Mouse (Mus musculus) lung, embryonic 16.5 days (tissue): ENCODE results near the gene Megf11. TPM values are rescaled to one million over a fixed set of nuclear protein-coding genes. Genes with fewer than 3 reads are reported as not detected.
"Not testable (repeated sequence)": the region's sequence is repeated elsewhere in the genome, so short reads cannot be mapped to it uniquely, and the experiment has no call there.

ENCODE experiments used
- ATAC-seq: fragments of 200-750 bp; cut with Nextera tagmentation; 2 replicates; pipeline ENCODE4 v1.8.0; 2017; ENCODE audit warnings: low read depth, mild to moderate bottlenecking, moderate library complexity
- H3K27ac ChIP-seq: fragments of 300-500 bp; sonication (generic); 2 replicates; pipeline ENCODE4 v1.5.1; 2014; ENCODE audit warnings: mild to moderate bottlenecking, control low read depth, low read length
- H3K27me3 ChIP-seq: fragments of 300-500 bp; sonication (generic); 2 replicates; pipeline ENCODE4 v1.6.1; 2014; ENCODE audit warnings: low read depth, low read length, mixed read lengths; ENCODE audit not compliant: control insufficient read depth, insufficient read depth
- H3K36me3 ChIP-seq: fragments of 300-500 bp; sonication (generic); 2 replicates; pipeline ENCODE4 v1.6.1; 2014; ENCODE audit warnings: low read length; ENCODE audit not compliant: control insufficient read depth, insufficient read depth
- H3K4me1 ChIP-seq: fragments of 300-500 bp; sonication (generic); replicated peaks from 2 replicates; pipeline ENCODE4 v1.6.1; 2014; ENCODE audit warnings: low read length, mixed read lengths; ENCODE audit not compliant: control insufficient read depth, insufficient read depth
- H3K4me2 ChIP-seq: fragments of 300-500 bp; sonication (generic); 2 replicates; pipeline ENCODE4 v1.6.1; 2014; ENCODE audit warnings: low read depth, low read length, control low read depth
- H3K4me3 ChIP-seq: fragments of 300-500 bp; sonication (generic); 2 replicates; pipeline ENCODE4 v1.5.1; 2014; ENCODE audit warnings: mild to moderate bottlenecking, low read length, control low read depth
- H3K9ac ChIP-seq: fragments of 300-500 bp; sonication (generic); 2 replicates; pipeline ENCODE4 v1.6.1; 2014; ENCODE audit warnings: low read length, control low read depth
- H3K9me3 ChIP-seq: fragments of 300-500 bp; sonication (generic); 2 replicates; pipeline ENCODE4 v1.6.1; 2016; ENCODE audit warnings: low read length; ENCODE audit not compliant: control insufficient read depth
- WGBS: fragments of 180-500 bp; shearing (Covaris S2); extraction: QIAGEN DNeasy Blood & Tissue Kit; methylation state at CpG from one replicate; pipeline ENCODE4 v1.1.7; 2014; 5-methylcytosine and 5-hydroxymethylcytosine counted together
- polyA plus RNA-seq: library from polyadenylated mRNA; unstranded; fragments of >200 nt; fragmentation: Nextera tagmentation; extraction: Ambion mirVana; gene quantifications from 2 replicates; pipeline ENCODE4 v1.2.1, GENCODE M21; 2015

The Megf11 gene
- polyA plus RNA-seq, 1 experiment from 2014 or later = 1.2 TPM

DNA sequence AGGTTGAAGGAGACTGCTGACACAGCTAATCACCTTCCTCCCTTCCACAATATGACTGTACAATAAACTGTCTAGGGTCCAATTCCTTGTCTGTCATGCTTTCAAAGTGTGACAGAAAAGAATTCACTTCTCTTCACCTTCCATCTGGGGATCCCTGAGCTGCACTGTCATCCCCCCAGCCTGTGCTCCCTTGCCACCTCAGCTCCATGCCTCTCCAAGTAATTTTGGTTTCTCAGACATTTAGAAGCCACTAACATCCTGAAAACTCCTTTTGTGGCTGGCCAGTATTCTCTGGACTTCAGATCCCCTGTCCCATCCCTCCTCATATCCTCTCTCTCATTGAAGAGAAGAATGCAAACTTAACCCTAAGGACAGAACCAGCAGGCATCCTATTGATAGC, 317.0 kb downstream of the Megf11 start:
- Histone ChIP-seq H3K36me3 (no peaks in the 10 kb centered on the region), H3K4me1 (no peaks in the 10 kb centered on the region), H3K9ac (no peak overlapping the region), H3K27ac (no peak overlapping the region), H3K4me2 (no peak overlapping the region), H3K9me3 (no peaks in the 10 kb centered on the region), H3K27me3 (no peaks in the 10 kb centered on the region), H3K4me3 (no peak overlapping the region)
- ATAC-seq = no peak

GRCm38 (mm10) chr9:64702937-64703336, 317.5 kb downstream of the Megf11 start:
- no peak overlapping the region for H3K27ac ChIP-seq
- no peaks in the 10 kb centered on the region for H3K4me1 ChIP-seq

DNA sequence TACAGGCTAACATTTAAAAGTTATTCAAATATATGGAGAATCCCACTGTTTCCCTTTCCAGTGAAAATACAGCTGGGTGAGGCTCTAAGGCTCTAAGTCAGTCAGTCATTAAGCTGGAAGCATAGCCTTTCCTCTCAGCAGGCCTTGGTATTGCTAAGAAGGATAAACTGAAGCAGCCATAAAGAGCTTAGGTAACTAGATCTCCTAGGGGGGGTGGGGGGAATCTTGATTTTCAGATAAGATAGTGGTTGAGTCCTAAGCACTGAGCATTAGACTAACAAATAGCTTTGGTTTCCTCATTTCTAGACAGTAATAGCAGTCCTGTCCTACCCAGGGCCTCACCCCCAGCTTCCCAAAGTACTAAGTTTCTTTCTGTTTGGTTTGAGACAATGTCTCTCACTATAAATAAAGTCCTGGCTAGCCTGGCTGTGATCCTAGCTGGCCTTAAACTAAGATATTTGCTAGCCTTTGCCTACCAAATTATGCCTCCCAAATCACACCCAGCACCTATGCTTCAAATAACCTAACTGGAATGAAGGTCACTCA, 318.1 kb downstream of the Megf11 start:
- Histone ChIP-seq H3K9ac (no peak overlapping the region), H3K4me2 (no peak overlapping the region), H3K27ac (no peak overlapping the region), H3K4me1 (no peaks in the 10 kb centered on the region), H3K36me3 (no peaks in the 10 kb centered on the region), H3K4me3 (no peak overlapping the region), H3K27me3 (no peaks in the 10 kb centered on the region), H3K9me3 (no peaks in the 10 kb centered on the region)
- no peak for ATAC-seq

More at GRCm38 (mm10) chr9:64702937-64703336, 317.5 kb downstream of the Megf11 start:
- Histone ChIP-seq H3K9me3 (no peaks in the 10 kb centered on the region), H3K27me3 (no peaks in the 10 kb centered on the region), H3K4me2 (no peak overlapping the region), H3K9ac (no peak overlapping the region), H3K36me3 (no peaks in the 10 kb centered on the region), H3K4me3 (no peak overlapping the region)
- WGBS = 37% methylated on average over 2 of the region's 2 CpGs
- ATAC-seq = peak; percentile 49; the same call in 1 of the 2 replicates

- H3K27me3 ChIP-seq = no peaks in the 10 kb centered on the region
- H3K27ac ChIP-seq = no peak overlapping the region
- no peaks in the 10 kb centered on the region for H3K36me3 ChIP-seq
- no peak overlapping the region for H3K4me2 ChIP-seq
- no peaks in the 10 kb centered on the region for H3K4me1 ChIP-seq
- H3K9ac ChIP-seq = no peak overlapping the region
- no peak for ATAC-seq
- 64% methylated on average over 5 of the region's 5 CpGs for WGBS
- no peak overlapping the region for H3K4me3 ChIP-seq
- H3K9me3 ChIP-seq = no peaks in the 10 kb centered on the region
Observed at GRCm38 (mm10) chr9:64704073-64704840, 318.8 kb downstream of the Megf11 start.

- H3K4me2 ChIP-seq, H3K9ac ChIP-seq, H3K27me3 ChIP-seq, H3K4me1 ChIP-seq, H3K27ac ChIP-seq, H3K4me3 ChIP-seq, ATAC-seq, H3K36me3 ChIP-seq, H3K9me3 ChIP-seq: not testable (repeated sequence)
- 89% methylated on average over 3 of the region's 5 CpGs for WGBS
Observed at GRCm38 (mm10) chr9:64710291-64710690, 324.9 kb downstream of the Megf11 start.

DNA sequence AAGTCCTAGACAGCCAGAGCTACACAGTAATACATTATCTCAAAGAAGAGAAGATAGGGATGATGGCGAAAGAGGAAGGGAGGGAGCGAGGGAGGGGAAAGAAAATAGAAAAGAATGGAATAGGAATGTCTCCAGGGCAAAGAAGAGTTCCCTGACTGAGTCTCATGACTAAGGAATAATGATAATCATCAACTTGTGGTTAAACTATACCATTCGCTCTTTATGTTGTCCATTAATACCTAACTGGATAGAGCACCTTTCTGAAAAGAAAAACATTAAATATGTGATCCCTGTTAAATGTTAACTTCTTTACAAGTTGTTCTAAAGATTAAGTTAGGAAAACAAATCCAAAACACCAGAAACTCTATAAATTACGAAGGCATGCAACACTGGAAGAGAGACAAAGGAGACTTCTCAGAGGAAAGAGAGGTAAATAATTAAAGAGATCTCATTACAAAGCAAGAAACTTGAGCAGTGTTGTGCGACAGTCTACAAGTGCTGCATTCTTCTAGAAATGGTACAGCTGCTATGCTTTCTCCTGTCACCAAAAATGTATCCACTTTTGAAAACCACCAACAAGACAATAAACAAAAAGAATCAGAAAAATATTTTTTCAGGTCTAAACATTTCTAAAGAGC, 334.2 kb downstream of the Megf11 start:
- Histone ChIP-seq H3K9ac (no peak overlapping the region), H3K27ac (no peak overlapping the region), H3K9me3 (no peaks in the 10 kb centered on the region), H3K4me3 (no peak overlapping the region), H3K4me2 (no peak overlapping the region), H3K4me1 (no peaks in the 10 kb centered on the region), H3K36me3 (peaks cover 11% of the 10 kb centered on the region; the same call in 1 of the 2 replicates), H3K27me3 (no peaks in the 10 kb centered on the region)
- WGBS = 76% methylated on average over 5 of the region's 5 CpGs
- ATAC-seq = no peak

DNA sequence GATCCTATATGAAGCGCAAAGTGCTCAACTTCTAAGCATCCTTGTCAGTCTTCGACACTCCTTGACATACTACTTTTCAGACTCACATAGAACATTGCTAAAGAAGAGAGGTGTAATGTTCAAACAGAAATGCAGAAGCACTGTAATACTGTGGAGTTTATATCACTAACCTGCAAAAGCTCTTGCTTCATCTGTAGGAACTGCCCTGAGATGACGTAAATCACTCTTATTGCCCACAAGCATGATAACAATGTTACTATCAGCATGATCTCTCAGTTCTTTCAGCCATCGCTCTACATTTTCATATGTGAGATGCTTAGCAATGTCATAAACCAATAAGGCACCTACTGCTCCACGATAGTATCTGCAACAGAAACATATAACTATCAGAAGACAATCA, 341.0 kb downstream of the Megf11 start:
- Histone ChIP-seq H3K4me2 (no peak overlapping the region), H3K4me3 (no peak overlapping the region), H3K9me3 (no peaks in the 10 kb centered on the region), H3K9ac (no peak overlapping the region), H3K4me1 (no peaks in the 10 kb centered on the region), H3K36me3 (peaks cover 19% of the 10 kb centered on the region), H3K27ac (no peak overlapping the region), H3K27me3 (no peaks in the 10 kb centered on the region)
- 93% methylated on average over 5 of the region's 5 CpGs for WGBS
- ATAC-seq = no peak

DNA sequence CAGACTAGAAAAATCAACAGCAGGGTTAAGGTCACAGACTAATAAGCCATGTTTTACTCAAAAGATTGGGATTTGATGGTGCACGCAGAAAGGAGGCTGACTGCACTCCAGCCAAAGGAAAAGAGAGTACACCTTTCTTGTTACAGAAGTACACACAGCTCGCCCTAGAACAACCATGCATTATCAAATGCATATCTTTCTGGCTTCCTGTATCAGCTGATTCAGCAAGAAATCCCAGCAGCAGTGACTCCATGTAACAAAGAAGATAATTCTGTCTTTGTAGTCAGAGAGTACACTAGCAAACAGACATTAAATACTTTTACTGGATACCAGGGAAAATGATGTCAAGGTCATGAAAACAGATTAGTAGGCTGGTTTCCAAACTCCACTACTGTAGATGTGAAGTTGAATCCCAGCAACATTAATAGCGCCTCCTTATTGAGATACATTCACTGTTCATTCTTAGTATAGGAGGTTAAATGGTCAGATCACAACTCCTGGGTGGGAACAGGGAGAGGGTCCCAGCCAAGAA, 345.7 kb downstream of the Megf11 start:
- no peak for ATAC-seq
- no peaks in the 10 kb centered on the region for H3K27me3 ChIP-seq
- peaks cover 4% of the 10 kb centered on the region; the same call in 1 of the 2 replicates for H3K4me1 ChIP-seq
- no peak overlapping the region for H3K4me2 ChIP-seq
- no peaks in the 10 kb centered on the region for H3K9me3 ChIP-seq
- no peak overlapping the region for H3K27ac ChIP-seq
- peaks cover 9% of the 10 kb centered on the region for H3K36me3 ChIP-seq
- no peak overlapping the region for H3K9ac ChIP-seq
- no peak overlapping the region for H3K4me3 ChIP-seq
- WGBS = 88% methylated on average over 3 of the region's 3 CpGs

DNA sequence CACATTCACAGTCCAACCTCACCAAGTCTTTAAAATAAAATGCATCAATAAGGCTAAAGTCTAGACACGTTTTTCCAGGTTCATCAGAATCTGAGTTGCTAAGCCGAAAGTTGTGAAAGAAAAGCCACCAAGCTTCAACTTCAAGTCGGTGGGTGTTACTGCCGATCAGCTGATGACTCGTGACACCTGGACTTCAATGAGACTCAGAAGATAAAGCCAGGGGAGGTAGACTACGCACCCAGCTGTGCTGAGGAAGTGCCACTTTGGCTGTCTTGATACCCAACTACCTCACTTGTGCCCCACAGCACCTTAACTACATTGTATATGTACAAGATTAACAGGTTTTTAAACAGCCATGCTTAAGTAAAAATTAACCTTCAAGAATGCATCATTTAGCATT, 348.7 kb downstream of the Megf11 start:
- Histone ChIP-seq H3K36me3 (no peaks in the 10 kb centered on the region), H3K27ac (no peak overlapping the region), H3K4me1 (peaks cover 5% of the 10 kb centered on the region; the same call in 1 of the 2 replicates), H3K4me2 (no peak overlapping the region), H3K4me3 (no peak overlapping the region), H3K9me3 (no peaks in the 10 kb centered on the region), H3K27me3 (no peaks in the 10 kb centered on the region), H3K9ac (no peak overlapping the region)
- 60% methylated on average over 6 of the region's 6 CpGs for WGBS
- no peak for ATAC-seq
